Mouse (Mus musculus) right cerebral cortex, adult 18-20 months (tissue): ENCODE data around the gene Sepsecs.
A peak's percentile ranks its signal among the peaks of the same experiment; 100 is the strongest.
"Not testable (repeated sequence)": the region's sequence is repeated elsewhere in the genome, so short reads cannot be mapped to it uniquely, and the experiment has no call there.

Experiments used
- DNase-seq: peaks from one replicate; pipeline ENCODE4 v3.0.0; 2022; ENCODE audit warnings: mixed read lengths

Sepsecs gene

GRCm38 (mm10) chr5:52669426-52670191, at the start of gene Sepsecs:
Sepsecs (minus strand) TSS chr5:52669708.
- peak; percentile 93 for DNase-seq

GRCm38 (mm10) chr5:52716742-52717448, 47.4 kb upstream of the Sepsecs start:
- no peak for DNase-seq

GRCm38 (mm10) chr5:52712704-52713103, 43.2 kb upstream of the Sepsecs start:
- no peak for DNase-seq

GRCm38 (mm10) chr5:52704562-52704961, 35.1 kb upstream of the Sepsecs start:
- DNase-seq = no peak

GRCm38 (mm10) chr5:52697882-52698440, 28.5 kb upstream of the Sepsecs start:
- DNase-seq = not testable (repeated sequence)

- no peak for DNase-seq
Observed at GRCm38 (mm10) chr5:52697291-52697690, 27.8 kb upstream of the Sepsecs start.

- DNase-seq = no peak
Observed at GRCm38 (mm10) chr5:52687741-52688455, 18.4 kb upstream of the Sepsecs start.

- no peak for DNase-seq
Observed at GRCm38 (mm10) chr5:52681111-52681510, 11.6 kb upstream of the Sepsecs start.

- DNase-seq = no peak
Observed at GRCm38 (mm10) chr5:52680191-52680590, 10.7 kb upstream of the Sepsecs start.

- no peak for DNase-seq
Observed at GRCm38 (mm10) chr5:52678498-52679070, 9.1 kb upstream of the Sepsecs start.

GRCm38 (mm10) chr5:52677126-52677525, 7.6 kb upstream of the Sepsecs start:
- DNase-seq = no peak

- DNase-seq = no peak
Observed at GRCm38 (mm10) chr5:52674384-52675069, 5.0 kb upstream of the Sepsecs start.

- DNase-seq = no peak
Observed at GRCm38 (mm10) chr5:52673341-52673740, 3.8 kb upstream of the Sepsecs start.

GRCm38 (mm10) chr5:52670745-52671144, 1.2 kb upstream of the Sepsecs start:
- DNase-seq = no peak

GRCm38 (mm10) chr5:52666766-52667165, 2.7 kb downstream of the Sepsecs start:
- DNase-seq = no peak

GRCm38 (mm10) chr5:52657957-52658356, 11.6 kb downstream of the Sepsecs start:
- DNase-seq = no peak

- no peak for DNase-seq
Observed at GRCm38 (mm10) chr5:52657336-52657735, 12.2 kb downstream of the Sepsecs start.

GRCm38 (mm10) chr5:52655992-52656391, 13.5 kb downstream of the Sepsecs start:
- DNase-seq = no peak

GRCm38 (mm10) chr5:52654961-52655360, 14.5 kb downstream of the Sepsecs start:
- DNase-seq = no peak

GRCm38 (mm10) chr5:52652606-52653005, 16.9 kb downstream of the Sepsecs start:
- no peak for DNase-seq

- no peak for DNase-seq
Observed at GRCm38 (mm10) chr5:52652086-52652485, 17.4 kb downstream of the Sepsecs start.
